Mouse (Mus musculus) fat pad, adult 2 months (tissue): ENCODE measurements around the gene Tbc1d10c.

Experiments
- DNase-seq: peaks from one replicate; pipeline ENCODE4 v3.0.0-alpha.2; 2011; ENCODE audit warnings: low read depth, low spot score; ENCODE audit errors: extremely low read depth

The Tbc1d10c gene

GRCm38 (mm10) chr19:4216041-4216685 is 25.1 kb upstream of the Tbc1d10c start:
- no peak for DNase-seq

GRCm38 (mm10) chr19:4215451-4215840 is 24.4 kb upstream of the Tbc1d10c start:
- DNase-seq: no peak

- DNase-seq: no peak
Measured at GRCm38 (mm10) chr19:4214771-4215450, 23.8 kb upstream of the Tbc1d10c start.

DNA sequence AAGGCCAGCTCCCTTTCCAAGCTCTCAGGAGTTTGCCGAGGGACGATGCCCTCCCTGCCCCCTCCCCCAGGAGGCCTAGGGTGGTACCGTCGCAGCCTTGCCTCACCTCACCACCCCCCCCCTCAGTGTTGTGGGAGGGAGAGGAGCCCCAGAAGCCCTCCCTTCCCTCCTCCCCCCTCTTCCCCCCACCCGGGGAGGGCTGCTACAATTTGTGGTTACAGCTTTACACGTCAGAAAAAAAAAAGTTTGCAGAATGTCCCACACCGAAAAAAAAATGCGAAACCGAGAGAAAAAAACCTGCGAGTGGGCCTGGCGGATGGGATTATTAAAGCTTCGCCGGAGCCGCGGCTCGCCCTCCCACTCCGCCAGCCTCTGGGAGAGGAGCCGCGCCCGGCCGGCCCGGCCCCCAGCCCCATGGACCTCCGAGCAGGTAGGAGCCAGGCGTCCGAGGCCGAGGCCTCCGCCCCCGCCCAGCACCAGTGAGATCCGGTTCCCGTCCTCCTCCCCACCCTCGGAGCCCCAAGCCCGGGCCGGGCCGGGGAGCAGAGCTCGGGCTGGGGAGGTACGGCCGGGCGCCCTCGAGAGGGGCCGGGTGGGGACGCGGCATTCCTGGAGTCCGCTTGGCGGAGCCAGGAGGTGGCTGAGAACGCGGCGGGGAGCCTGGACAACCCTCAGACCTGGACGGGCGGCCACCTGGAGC is 23.1 kb upstream of the Tbc1d10c start, which contains the start of the genes Clcf1 and AC109138.7:
Gene Clcf1, plus strand, starts transcription at position 168 of the 700 bp plus-strand sequence.
Gene AC109138.7, plus strand, starts transcription at position 287 of the 700 bp plus-strand sequence.
- DNase-seq: no peak

GRCm38 (mm10) chr19:4213524-4213974 is 22.5 kb upstream of the Tbc1d10c start:
- no peak for DNase-seq

- no peak for DNase-seq
Measured at GRCm38 (mm10) chr19:4211891-4212588, 21.0 kb upstream of the Tbc1d10c start.

DNA sequence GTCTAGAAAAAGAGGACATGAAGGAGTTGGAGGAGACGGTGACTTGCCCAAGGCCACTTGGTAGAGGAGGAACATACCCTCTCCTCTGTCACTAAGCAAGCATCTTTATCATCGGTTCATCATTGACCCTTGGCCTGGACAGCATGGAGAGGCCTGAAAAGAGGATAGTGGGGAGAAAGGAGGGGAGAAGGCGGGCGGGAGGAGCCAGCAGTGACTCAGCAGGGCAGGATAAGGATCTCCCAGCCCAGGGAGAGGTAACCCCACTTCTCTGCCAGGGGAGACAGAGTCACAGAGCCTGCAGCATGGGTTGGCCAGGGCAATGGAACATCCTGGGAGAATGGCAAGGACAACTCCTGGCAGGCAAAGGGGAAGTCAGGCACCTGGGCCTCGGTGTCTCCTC is 17.5 kb upstream of the Tbc1d10c start:
- DNase-seq: no peak

DNA sequence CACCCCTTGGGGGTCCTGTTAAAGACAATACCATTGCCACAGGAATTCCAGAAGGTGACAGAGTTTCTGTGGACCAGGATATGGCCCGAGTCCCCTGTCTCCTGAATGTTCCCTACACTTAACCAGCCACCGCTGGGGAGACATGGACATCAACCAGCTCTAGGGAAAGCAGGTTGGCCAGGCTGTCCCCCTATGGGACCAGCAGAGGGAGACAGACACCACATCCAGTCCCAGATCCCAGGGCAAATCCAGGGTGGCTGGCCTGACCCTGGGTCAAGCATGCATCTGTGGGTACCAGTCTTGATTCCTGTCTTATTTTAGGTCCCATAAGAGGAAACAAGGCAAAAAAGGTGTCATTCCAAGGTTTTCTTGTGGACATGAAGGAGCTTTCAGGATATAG is 15.9 kb upstream of the Tbc1d10c start:
- DNase-seq: no peak

DNA sequence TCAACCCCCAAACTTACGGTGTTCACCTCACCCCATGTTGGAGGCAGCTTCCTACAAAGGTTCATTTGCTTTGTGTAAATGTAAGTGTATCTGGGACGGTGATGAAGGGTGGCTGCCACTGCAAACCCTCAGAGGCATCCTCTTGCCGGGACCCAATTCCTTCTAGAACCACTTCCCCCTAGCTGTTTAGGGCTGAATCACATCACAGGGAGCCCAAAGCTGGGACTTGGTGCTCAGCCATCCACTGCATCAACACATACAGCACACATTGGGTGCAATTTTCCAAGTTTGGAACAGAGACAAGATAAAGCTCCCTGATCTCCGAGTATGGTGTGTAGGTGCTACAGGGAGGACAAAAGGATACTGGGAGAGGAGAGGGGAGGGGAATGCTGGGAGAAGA is 13.8 kb upstream of the Tbc1d10c start:
- no peak for DNase-seq

DNA sequence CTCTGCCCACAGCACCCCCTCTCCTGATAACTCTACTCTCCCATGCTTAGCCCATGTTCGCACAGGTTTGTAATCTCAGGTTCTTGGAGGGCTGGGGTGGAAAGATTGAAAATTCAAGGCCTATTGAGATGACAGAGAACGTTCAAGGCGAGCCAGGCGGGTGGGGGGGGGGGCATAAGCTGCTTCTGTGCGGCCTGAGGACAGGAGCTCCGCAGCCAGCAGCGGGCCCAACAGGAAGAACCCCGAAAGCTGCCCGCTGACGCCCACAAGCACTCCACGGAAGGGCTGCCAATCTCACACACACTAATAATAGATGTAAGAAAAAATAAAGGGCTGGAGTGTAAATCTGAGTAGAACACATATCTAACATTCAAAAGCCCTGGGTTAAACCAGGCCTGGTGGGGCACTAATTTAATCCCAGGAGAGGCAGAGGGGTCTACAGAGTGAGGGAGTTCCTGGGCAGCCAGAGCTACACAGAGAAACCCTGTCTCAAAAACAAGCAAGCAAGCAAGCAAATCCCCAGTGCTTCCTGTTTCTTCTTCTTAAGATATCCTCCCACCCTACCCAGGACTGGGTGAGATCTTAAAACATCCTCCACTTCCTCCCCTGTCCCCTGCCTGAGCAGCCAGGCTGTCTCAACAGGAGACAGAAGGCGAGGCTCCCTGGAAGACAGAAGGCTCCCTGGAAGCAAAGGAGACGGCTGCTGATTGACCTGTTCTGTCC is 12.7 kb upstream of the Tbc1d10c start:
- DNase-seq: no peak

GRCm38 (mm10) chr19:4203148-4203547 is 12.1 kb upstream of the Tbc1d10c start:
- no peak for DNase-seq

DNA sequence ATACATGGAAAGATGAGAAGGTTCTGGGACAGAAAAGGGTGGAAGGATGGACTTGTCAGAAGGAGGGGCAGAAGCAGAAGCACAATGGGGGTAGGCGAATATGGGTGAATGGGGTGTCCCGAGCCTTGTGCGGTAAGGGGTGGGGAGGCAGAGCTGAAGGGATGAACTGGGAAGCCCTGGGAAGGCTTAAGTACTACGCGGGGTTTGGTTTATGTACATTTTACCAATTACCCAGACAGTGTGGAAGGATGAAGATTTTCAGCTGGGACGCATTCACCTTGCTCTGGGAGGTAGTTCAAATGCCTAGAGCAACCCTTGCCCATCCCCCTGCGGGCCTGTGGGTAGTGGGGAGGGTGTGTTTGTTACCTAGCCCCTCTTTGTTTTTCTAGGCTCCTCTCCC is 11.1 kb upstream of the Tbc1d10c start:
- no peak for DNase-seq

DNA sequence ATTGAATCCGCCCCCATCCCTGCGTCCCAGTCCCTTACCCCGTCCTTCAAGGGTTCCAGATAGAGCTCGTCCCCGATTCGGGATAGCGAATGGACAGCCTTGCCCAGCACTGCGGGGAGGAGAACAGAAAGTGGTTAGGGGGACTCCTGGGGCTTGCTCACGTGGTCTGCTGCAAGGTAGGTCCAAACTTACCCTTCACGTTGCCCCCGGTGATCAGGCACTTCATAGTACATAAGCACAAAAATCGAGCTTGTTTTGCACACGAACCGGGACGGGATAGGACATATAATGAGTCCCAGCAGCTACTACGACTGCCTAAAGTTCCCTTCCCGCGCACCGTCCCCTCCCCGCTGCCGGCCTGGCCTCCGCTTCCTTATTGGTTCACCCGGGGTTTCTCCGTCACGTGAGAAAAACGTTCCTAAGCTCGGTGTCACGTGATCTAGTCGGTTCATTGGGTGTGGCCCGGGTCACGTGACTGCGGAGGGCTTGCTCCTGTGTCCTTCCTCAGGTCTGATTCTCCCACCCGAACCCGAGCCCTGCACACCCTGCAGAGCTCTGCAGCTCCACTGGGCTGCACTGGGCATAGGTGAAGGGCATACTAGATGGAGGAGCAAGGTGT is 10.3 kb upstream of the Tbc1d10c start, which contains the start of gene Rad9a:
Gene Rad9a, minus strand, starts transcription at position 372 of the 619 bp plus-strand sequence.
- peak; percentile 61 for DNase-seq

DNA sequence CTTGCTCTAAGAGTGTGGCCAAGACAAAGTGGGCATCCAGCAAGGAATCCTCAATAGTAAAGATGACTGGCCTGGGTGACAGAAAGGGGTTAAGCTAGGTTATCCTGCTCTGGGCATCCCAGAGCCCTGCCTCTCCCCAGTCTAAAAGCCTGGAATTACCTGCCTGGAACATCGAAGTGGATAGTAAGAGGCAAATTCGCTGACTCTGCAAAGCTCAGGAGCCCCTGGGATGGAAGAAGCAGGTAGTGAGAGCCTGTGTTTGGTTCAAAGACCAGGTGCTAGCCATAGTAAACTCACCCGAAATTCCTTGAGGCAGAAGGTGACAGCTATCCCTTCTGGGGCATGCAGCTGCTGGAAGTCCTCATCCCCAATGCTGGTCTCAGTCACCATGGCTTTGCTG is 6.1 kb upstream of the Tbc1d10c start:
- no peak for DNase-seq

DNA sequence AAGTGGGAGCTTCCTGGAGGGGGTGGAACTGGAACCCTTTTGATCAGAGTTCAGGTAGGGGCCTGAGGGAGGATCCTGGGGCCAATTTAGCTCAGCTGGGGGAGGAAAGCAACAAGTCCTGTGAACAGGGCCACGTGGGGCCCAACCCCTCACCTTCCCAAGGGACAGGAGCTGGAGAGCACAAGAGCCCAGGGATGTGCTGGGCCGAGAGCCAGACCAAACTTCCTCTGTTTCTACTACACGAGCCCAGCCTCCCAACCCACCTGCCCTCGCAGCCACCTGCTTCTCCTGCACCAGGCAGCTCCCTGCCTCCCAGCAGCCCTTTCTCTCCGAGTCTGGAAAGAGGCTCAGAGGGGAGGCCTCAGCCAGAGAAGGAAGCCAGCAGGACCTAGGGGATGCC is 5.5 kb upstream of the Tbc1d10c start:
- DNase-seq: no peak

DNA sequence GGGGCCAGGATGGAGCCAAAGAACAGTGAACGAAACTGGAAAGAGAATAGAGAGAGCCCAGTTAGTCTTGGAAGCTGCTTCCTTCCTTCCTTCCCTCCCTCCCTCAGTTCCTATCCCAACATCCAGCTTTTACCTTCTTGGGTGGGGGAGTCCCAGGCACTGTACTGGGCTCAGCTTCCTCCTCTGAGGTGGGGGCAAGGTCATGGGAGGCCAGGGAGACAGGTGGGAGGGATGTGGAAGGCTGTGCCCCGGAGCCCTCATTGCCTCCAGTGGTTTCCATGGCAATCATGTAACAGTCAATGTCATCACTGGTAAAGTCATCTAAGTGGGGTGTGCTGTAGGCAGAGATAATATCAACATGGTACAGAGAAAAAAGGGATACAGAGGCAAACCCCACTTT is 5.0 kb upstream of the Tbc1d10c start:
- DNase-seq: no peak

DNA sequence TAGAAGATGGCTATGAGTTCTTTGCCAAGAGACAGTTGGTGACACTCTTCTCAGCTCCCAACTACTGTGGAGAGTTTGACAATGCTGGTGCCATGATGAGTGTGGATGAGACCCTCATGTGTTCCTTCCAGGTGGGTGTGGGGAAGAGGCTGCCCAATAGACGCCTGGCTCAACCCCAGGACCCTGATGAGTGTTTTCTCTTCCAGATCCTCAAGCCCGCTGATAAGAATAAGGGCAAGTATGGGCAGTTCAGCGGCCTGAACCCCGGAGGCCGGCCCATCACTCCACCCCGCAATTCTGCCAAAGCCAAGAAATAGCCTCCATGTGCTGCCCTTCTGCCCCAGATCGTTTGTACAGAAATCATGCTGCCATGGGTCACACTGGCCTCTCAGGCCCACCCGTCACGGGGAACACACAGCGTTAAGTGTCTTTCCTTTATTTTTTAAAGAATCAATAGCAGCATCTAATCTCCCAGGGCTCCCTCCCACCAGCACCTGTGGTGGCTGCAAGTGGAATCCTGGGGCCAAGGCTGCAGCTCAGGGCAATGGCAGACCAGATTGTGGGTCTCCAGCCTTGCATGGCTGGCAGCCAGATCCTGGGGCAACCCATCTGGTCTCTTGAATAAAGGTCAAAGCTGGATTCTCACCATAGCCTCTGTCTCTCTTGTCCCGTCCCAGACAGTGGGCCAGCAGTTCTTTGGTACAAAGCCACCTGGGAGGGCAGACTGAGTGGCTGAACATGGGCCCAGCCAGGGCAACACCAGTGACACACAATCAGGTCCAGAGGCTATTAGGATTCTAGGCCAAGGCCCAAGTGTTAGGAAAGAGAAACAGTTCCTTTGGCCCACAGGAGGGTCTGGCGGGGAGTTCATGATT is 3.9 kb upstream of the Tbc1d10c start:
- DNase-seq: no peak

- no peak for DNase-seq
Measured at GRCm38 (mm10) chr19:4194021-4194724, 3.1 kb upstream of the Tbc1d10c start.

DNA sequence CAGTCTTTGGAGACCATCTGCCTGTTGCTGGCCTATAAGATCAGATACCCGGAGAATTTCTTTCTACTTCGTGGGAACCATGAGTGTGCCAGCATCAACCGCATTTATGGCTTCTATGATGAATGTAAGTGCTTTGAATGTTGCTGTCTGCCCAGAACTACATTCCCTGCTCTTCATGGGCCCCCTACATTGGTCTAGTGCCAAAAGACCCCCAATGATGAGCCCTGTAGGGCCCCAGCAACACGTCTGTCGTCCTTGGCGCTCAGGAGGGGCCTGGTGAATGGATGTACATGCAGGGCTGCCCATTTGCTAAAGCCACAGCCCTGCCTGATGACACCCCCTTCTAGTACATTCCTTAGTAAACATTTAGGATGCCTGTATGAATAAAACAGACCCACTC is 2.0 kb upstream of the Tbc1d10c start:
- no peak for DNase-seq
